Mouse (Mus musculus) hindbrain, embryonic 11.5 days (tissue): ENCODE measurements around the gene Pi16. TPM values are rescaled to one million over a fixed set of nuclear protein-coding genes. Genes with fewer than 3 reads are reported as not detected.

ENCODE experiments used
- ATAC-seq: fragments of 200-750 bp; cut with Nextera tagmentation; 2 replicates; pipeline ENCODE4 v1.8.0; 2017; ENCODE audit warnings: mild to moderate bottlenecking, moderate TSS enrichment, moderate library complexity; ENCODE audit not compliant: low FRiP score
- DNase-seq: peaks from one replicate; pipeline ENCODE4 v3.0.0-alpha.2; 2015; ENCODE audit warnings: low spot score
- H3K27ac ChIP-seq: fragments of 300-500 bp; sonication (generic); 2 replicates; pipeline ENCODE4 v1.5.1; 2014; ENCODE audit warnings: mild to moderate bottlenecking, low read depth, low read length
- H3K27me3 ChIP-seq: fragments of 300-500 bp; sonication (generic); 2 replicates; pipeline ENCODE4 v1.6.1; 2014; ENCODE audit warnings: mild to moderate bottlenecking, low read length, moderate library complexity, mixed read lengths; ENCODE audit not compliant: control insufficient read depth, insufficient read depth
- H3K36me3 ChIP-seq: fragments of 300-500 bp; sonication (generic); 2 replicates; pipeline ENCODE4 v1.6.1; 2014; ENCODE audit warnings: mild to moderate bottlenecking, low read length, moderate library complexity, mixed read lengths; ENCODE audit not compliant: control insufficient read depth, insufficient read depth
- H3K4me1 ChIP-seq: fragments of 300-500 bp; sonication (generic); replicated peaks from 2 replicates; pipeline ENCODE4 v1.6.1; 2014; ENCODE audit warnings: low read length, mixed read lengths; ENCODE audit not compliant: control insufficient read depth, insufficient read depth
- H3K4me2 ChIP-seq: fragments of 300-500 bp; sonication (generic); replicated peaks from 2 replicates; pipeline ENCODE4 v1.6.1; 2014; ENCODE audit warnings: mild to moderate bottlenecking, low read depth, low read length
- H3K4me3 ChIP-seq: fragments of 300-500 bp; sonication (generic); 2 replicates; pipeline ENCODE4 v1.5.1; 2014; ENCODE audit warnings: low read depth, low read length
- H3K9ac ChIP-seq: fragments of 300-500 bp; sonication (generic); 2 replicates; pipeline ENCODE4 v1.6.1; 2014; ENCODE audit warnings: low read depth, low read length
- H3K9me3 ChIP-seq: fragments of 300-500 bp; sonication (generic); 2 replicates; pipeline ENCODE4 v1.6.1; 2016; ENCODE audit warnings: low read length; ENCODE audit not compliant: control insufficient read depth
- WGBS: fragments of 180-500 bp; shearing (Covaris S2); extraction: QIAGEN DNeasy Blood & Tissue Kit; methylation state at CpG from one replicate; pipeline ENCODE4 v1.1.7; 2014; 5-methylcytosine and 5-hydroxymethylcytosine counted together
- polyA plus RNA-seq: library from polyadenylated mRNA; unstranded; fragments of >200 nt; fragmentation: Nextera tagmentation; extraction: Ambion mirVana; gene quantifications from 2 replicates; pipeline ENCODE4 v1.2.1, GENCODE M21; 2014

Gene Pi16
- polyA plus RNA-seq, 1 experiment from 2014 or later, result 0.32 TPM

- H3K9ac ChIP-seq, result no peak overlapping the region
- ATAC-seq (no peak), DNase-seq (no peak)
- H3K27ac ChIP-seq, result no peak overlapping the region
- no peaks in the 10 kb centered on the region for H3K9me3 ChIP-seq
- 86% methylated on average over 5 of the region's 5 CpGs for WGBS
- no peaks in the 10 kb centered on the region for H3K4me1 ChIP-seq
- no peak overlapping the region for H3K4me2 ChIP-seq
- no peaks in the 10 kb centered on the region for H3K27me3 ChIP-seq
- no peak overlapping the region for H3K4me3 ChIP-seq
- H3K36me3 ChIP-seq, result no peaks in the 10 kb centered on the region
Observed at GRCm38 (mm10) chr17:29281541-29281940, 35.9 kb upstream of the Pi16 start.

GRCm38 (mm10) chr17:29282216-29282952 is 35.1 kb upstream of the Pi16 start:
- Histone ChIP-seq H3K4me2 (no peak overlapping the region), H3K9ac (peak overlapping the region; percentile 4; the same call in 1 of the 2 replicates), H3K27me3 (no peaks in the 10 kb centered on the region), H3K4me3 (no peak overlapping the region), H3K27ac (no peak overlapping the region), H3K4me1 (no peaks in the 10 kb centered on the region), H3K9me3 (no peaks in the 10 kb centered on the region), H3K36me3 (no peaks in the 10 kb centered on the region)
- DNase-seq (no peak), ATAC-seq (no peak)
- WGBS, result 64% methylated on average over 21 of the region's 21 CpGs

GRCm38 (mm10) chr17:29291793-29292192 is 25.7 kb upstream of the Pi16 start:
- Histone ChIP-seq H3K36me3 (no peaks in the 10 kb centered on the region), H3K9me3 (no peaks in the 10 kb centered on the region), H3K4me3 (no peak overlapping the region), H3K9ac (no peak overlapping the region), H3K27me3 (no peaks in the 10 kb centered on the region), H3K4me1 (no peaks in the 10 kb centered on the region), H3K27ac (no peak overlapping the region), H3K4me2 (no peak overlapping the region)
- no peak for ATAC-seq
- 88% methylated on average over 7 of the region's 7 CpGs for WGBS
- no peak for DNase-seq

- H3K36me3 ChIP-seq, result no peaks in the 10 kb centered on the region
Observed at GRCm38 (mm10) chr17:29292996-29293395, 24.5 kb upstream of the Pi16 start.

GRCm38 (mm10) chr17:29293807-29294605 is 23.5 kb upstream of the Pi16 start:
- WGBS, result 79% methylated on average over 9 of the region's 9 CpGs
- no peak for DNase-seq
- no peak overlapping the region for H3K9ac ChIP-seq
- H3K27me3 ChIP-seq, result no peaks in the 10 kb centered on the region
- no peak overlapping the region for H3K4me3 ChIP-seq
- no peaks in the 10 kb centered on the region for H3K36me3 ChIP-seq
- no peak for ATAC-seq
- H3K4me1 ChIP-seq, result no peaks in the 10 kb centered on the region
- no peak overlapping the region for H3K27ac ChIP-seq
- H3K9me3 ChIP-seq, result no peaks in the 10 kb centered on the region
- H3K4me2 ChIP-seq, result no peak overlapping the region

More at GRCm38 (mm10) chr17:29292996-29293395, 24.5 kb upstream of the Pi16 start:
- Histone ChIP-seq H3K4me1 (no peaks in the 10 kb centered on the region), H3K4me2 (no peak overlapping the region), H3K27me3 (no peaks in the 10 kb centered on the region), H3K9ac (no peak overlapping the region), H3K9me3 (no peaks in the 10 kb centered on the region), H3K4me3 (no peak overlapping the region), H3K27ac (no peak overlapping the region)
- DNase-seq (no peak), ATAC-seq (no peak)
- WGBS, result 90% methylated on average over 3 of the region's 3 CpGs

GRCm38 (mm10) chr17:29295835-29296234 is 21.6 kb upstream of the Pi16 start:
- no peak overlapping the region for H3K9ac ChIP-seq
- no peak overlapping the region for H3K27ac ChIP-seq
- no peaks in the 10 kb centered on the region for H3K27me3 ChIP-seq
- H3K4me1 ChIP-seq, result no peaks in the 10 kb centered on the region
- H3K36me3 ChIP-seq, result peaks cover 2% of the 10 kb centered on the region; the same call in 1 of the 2 replicates
- H3K4me2 ChIP-seq, result no peak overlapping the region
- 64% methylated on average over 5 of the region's 5 CpGs for WGBS
- H3K9me3 ChIP-seq, result no peaks in the 10 kb centered on the region
- ATAC-seq (no peak), DNase-seq (no peak)
- H3K4me3 ChIP-seq, result no peak overlapping the region

- Histone ChIP-seq H3K27ac (no peak overlapping the region), H3K4me1 (no peaks in the 10 kb centered on the region), H3K4me3 (no peak overlapping the region), H3K36me3 (peaks cover 6% of the 10 kb centered on the region; the same call in 1 of the 2 replicates), H3K9me3 (no peaks in the 10 kb centered on the region), H3K9ac (no peak overlapping the region), H3K4me2 (no peak overlapping the region), H3K27me3 (no peaks in the 10 kb centered on the region)
- DNase-seq (no peak), ATAC-seq (no peak)
- 64% methylated on average over 10 of the region's 10 CpGs for WGBS
Observed at GRCm38 (mm10) chr17:29297321-29297720, 20.2 kb upstream of the Pi16 start.

GRCm38 (mm10) chr17:29297813-29298212 is 19.7 kb upstream of the Pi16 start:
- ATAC-seq (no peak), DNase-seq (no peak)
- Histone ChIP-seq H3K36me3 (peaks cover 6% of the 10 kb centered on the region; the same call in 1 of the 2 replicates), H3K9me3 (no peaks in the 10 kb centered on the region), H3K9ac (no peak overlapping the region), H3K4me3 (no peak overlapping the region), H3K27ac (no peak overlapping the region), H3K4me2 (no peak overlapping the region), H3K4me1 (no peaks in the 10 kb centered on the region), H3K27me3 (no peaks in the 10 kb centered on the region)
- WGBS, result 90% methylated on average over 6 of the region's 6 CpGs
